Mouse (Mus musculus): Measurements from ENCODE around the gene Trim60. TPM values are rescaled to one million over a fixed set of nuclear protein-coding genes. Genes with fewer than 3 reads are reported as not detected.
"Not testable (repeated sequence)": the region's sequence is repeated elsewhere in the genome, so short reads cannot be mapped to it uniquely, and the experiment has no call there.

Gene Trim60
- polyA plus RNA-seq, 1 experiment from 2014 or later = not detected

GRCm38 (mm10) chr8:65022485-65022884 lies 4.1 kb upstream of the Trim60 start:
- H3K4me1 ChIP-seq (ENCODE audit: control insufficient read depth, insufficient read depth, low read length) = no peaks in the 10 kb centered on the region
- no peaks in the 10 kb centered on the region for H3K27me3 ChIP-seq (replicated peaks; ENCODE audit: control insufficient read depth, insufficient read depth, low read length)
- no peak overlapping the region for H3K27ac ChIP-seq (ENCODE audit: low read length)
- H3K9ac ChIP-seq (ENCODE audit: low read depth, low read length) = no peak overlapping the region
- no peak overlapping the region for H3K4me2 ChIP-seq (ENCODE audit: low read depth, low read length)
- H3K36me3 ChIP-seq (ENCODE audit: control insufficient read depth, insufficient read depth, low read length) = no peaks in the 10 kb centered on the region
- ATAC-seq = peak; percentile 55; the same call in 1 of the 2 replicates
- H3K9me3 ChIP-seq (ENCODE audit: control insufficient read depth, low read length) = no peaks in the 10 kb centered on the region
- WGBS = 46% methylated on average over 8 of the region's 8 CpGs
- H3K4me3 ChIP-seq (ENCODE audit: low read length) = no peak overlapping the region

GRCm38 (mm10) chr8:65007616-65008015 lies 10.8 kb downstream of the Trim60 start:
- H3K27me3 ChIP-seq (replicated peaks; ENCODE audit: control insufficient read depth, insufficient read depth, low read length); H3K27ac ChIP-seq (ENCODE audit: low read length); H3K4me1 ChIP-seq (ENCODE audit: control insufficient read depth, insufficient read depth, low read length); H3K4me3 ChIP-seq (ENCODE audit: low read length); H3K9me3 ChIP-seq (ENCODE audit: control insufficient read depth, low read length); ATAC-seq; H3K36me3 ChIP-seq (ENCODE audit: control insufficient read depth, insufficient read depth, low read length); H3K9ac ChIP-seq (ENCODE audit: low read depth, low read length); H3K4me2 ChIP-seq (ENCODE audit: low read depth, low read length): not testable (repeated sequence)
- WGBS = 82% methylated on average over 6 of the region's 6 CpGs

DNA sequence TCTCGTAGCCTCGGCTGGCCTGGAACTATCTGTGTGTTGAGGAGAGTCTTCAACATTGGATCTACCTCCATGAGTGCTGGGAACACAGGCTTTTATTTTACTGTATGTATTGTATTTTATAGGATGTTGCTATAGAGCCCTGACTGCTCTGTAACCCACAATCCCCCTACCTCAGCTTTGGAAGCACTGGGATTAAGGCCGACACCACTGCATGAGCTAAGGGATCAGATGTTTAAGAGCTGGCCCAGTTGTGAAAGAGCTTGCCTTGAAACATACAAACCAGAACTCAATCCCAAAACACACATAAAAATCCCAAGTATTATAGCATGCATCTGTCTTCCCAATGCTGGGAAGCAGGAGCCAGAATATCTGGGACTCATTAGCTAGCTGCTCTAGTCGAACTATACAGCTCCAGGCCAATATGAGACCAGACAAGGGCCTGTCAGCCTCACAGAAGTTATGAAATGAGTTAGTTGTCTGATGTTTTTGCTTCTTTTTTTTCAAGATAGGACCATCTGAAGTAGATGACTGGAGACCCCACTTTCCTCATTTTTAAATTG lies 19.5 kb downstream of the Trim60 start:
- no peaks in the 10 kb centered on the region for H3K36me3 ChIP-seq (ENCODE audit: control insufficient read depth, insufficient read depth, low read length)
- H3K4me3 ChIP-seq (ENCODE audit: low read length) = no peak overlapping the region
- no peak overlapping the region for H3K27ac ChIP-seq (ENCODE audit: low read length)
- H3K4me2 ChIP-seq (ENCODE audit: low read depth, low read length) = no peak overlapping the region
- no peaks in the 10 kb centered on the region for H3K27me3 ChIP-seq (replicated peaks; ENCODE audit: control insufficient read depth, insufficient read depth, low read length)
- ATAC-seq = no peak
- no peaks in the 10 kb centered on the region for H3K9me3 ChIP-seq (ENCODE audit: control insufficient read depth, low read length)
- H3K9ac ChIP-seq (ENCODE audit: low read depth, low read length) = no peak overlapping the region
- WGBS = 85% methylated on average over 4 of the region's 4 CpGs
- H3K4me1 ChIP-seq (ENCODE audit: control insufficient read depth, insufficient read depth, low read length) = no peaks in the 10 kb centered on the region

DNA sequence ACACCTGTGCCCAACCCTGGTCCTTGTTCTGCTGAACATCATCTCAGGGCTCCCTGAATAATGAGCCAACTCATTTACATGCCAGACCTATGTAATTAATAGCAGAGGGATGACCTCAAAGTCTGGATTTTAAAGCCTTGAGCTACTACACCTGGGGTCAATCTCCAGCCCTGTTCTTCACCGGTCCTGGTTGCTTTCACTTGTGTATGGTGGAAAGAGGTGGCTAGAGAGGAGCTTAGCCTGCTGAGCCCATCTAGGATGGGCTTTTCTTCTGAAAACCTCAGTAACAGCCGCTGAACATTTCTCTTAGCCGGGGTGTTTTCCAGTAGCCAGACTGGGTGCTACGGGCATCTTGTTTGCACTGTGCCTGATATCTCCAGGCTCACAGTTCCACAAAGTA lies 30.7 kb downstream of the Trim60 start, which contains the start of gene Trim75:
Trim75 (minus strand) TSS at position 101 of the 400 bp plus-strand sequence.
- Histone ChIP-seq H3K4me1 (ENCODE audit: control insufficient read depth, insufficient read depth, low read length) (no peaks in the 10 kb centered on the region), H3K27me3 (replicated peaks; ENCODE audit: control insufficient read depth, insufficient read depth, low read length) (no peaks in the 10 kb centered on the region), H3K4me3 (ENCODE audit: low read length) (no peak within 1 kb of the TSS), H3K4me2 (ENCODE audit: low read depth, low read length) (no peak within 1 kb of the TSS), H3K9me3 (ENCODE audit: control insufficient read depth, low read length) (no peaks in the 10 kb centered on the region), H3K36me3 (ENCODE audit: control insufficient read depth, insufficient read depth, low read length) (no peaks in the 10 kb centered on the region), H3K9ac (ENCODE audit: low read depth, low read length) (no peak within 1 kb of the TSS), H3K27ac (ENCODE audit: low read length) (no peak within 1 kb of the TSS)
- WGBS = 91% methylated on average over 4 of the region's 4 CpGs
- ATAC-seq = no peak

DNA sequence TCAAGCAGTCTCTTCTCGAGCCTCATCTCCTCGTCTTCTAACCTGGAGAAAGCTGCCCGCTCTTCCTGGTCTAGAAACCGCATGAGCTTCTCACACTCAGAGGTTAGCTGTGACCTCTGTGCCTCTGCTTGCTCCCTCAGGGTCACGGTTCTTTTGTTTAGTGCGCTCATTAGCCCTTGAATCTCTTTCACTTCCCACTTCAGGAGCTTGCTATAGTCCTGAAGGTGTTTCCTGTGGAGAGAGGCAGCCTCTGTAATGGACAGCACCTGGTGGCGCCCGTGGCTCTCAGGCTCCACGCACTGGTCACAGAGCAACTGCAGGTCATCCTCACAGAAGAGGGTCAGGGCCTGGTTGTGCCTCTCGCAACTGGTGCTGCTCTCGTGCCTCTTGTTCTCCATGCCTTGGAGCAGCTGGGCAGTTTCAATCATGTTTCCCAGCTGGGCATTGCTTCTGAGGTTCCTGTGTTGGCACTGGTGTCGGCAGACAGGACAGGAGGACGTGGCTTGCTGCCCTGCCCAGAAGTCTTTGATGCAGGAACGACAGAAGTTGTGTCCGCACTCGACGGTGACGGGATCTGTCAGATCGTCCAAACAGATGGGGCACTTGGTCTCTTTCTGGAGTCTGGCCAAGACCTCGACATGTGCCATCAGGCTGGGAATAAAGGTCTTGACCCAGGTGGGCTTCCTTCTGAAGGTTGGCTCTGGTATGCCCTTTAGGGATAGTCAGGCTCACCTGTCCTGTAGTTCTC lies 35.1 kb downstream of the Trim60 start:
- H3K4me3 ChIP-seq (ENCODE audit: low read length) = no peak overlapping the region
- WGBS = 73% methylated on average over 20 of the region's 20 CpGs
- H3K4me1 ChIP-seq (ENCODE audit: control insufficient read depth, insufficient read depth, low read length) = no peaks in the 10 kb centered on the region
- no peak for ATAC-seq
- no peak overlapping the region for H3K27ac ChIP-seq (ENCODE audit: low read length)
- no peaks in the 10 kb centered on the region for H3K36me3 ChIP-seq (ENCODE audit: control insufficient read depth, insufficient read depth, low read length)
- H3K9ac ChIP-seq (ENCODE audit: low read depth, low read length) = no peak overlapping the region
- H3K4me2 ChIP-seq (ENCODE audit: low read depth, low read length) = no peak overlapping the region
- no peaks in the 10 kb centered on the region for H3K27me3 ChIP-seq (replicated peaks; ENCODE audit: control insufficient read depth, insufficient read depth, low read length)
- H3K9me3 ChIP-seq (ENCODE audit: control insufficient read depth, low read length) = no peaks in the 10 kb centered on the region

DNA sequence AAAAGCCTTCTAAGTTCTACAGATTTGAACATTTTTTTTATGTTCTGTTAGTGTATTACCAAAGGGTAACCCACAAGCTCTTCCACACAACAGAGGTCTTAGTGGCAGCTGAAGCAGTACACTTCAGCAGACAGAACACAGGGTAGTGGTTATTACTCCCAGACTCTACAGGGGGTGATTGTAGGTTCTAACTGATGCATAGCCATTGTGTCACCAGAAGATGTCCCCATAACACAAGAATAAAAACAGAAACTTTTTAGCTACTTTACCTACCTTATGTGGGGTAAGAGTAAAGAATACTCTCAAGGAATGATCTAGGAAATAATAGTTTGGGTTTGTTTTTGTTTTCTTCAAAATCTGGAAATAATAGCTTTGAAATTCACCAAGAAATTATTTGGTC lies 55.5 kb downstream of the Trim60 start:
- H3K4me3 ChIP-seq (ENCODE audit: low read length) = no peak overlapping the region
- ATAC-seq = no peak

DNA sequence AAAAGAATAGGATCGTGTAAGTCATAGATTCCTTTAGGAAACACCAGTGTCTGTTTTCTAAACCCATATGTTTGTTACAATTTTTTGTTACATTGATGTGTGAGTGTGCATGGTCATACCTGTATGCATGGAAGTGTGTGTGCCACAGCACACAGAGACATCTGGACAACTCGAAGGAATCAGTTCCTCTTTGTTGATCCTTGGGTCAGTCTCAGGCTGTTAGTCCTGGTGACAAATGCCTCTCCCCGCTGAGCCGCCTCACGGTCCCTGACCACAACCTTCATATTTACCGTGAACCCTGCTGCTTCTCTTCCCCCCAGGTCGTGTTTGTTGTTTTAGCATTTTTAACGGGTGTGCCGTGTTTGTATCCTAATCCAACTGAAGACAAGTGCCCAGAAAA lies 59.4 kb downstream of the Trim60 start:
- ATAC-seq = no peak
- Histone ChIP-seq H3K9me3 (ENCODE audit: control insufficient read depth, low read length) (no peaks in the 10 kb centered on the region), H3K36me3 (ENCODE audit: control insufficient read depth, insufficient read depth, low read length) (peaks cover 9% of the 10 kb centered on the region; the same call in 1 of the 2 replicates), H3K27me3 (replicated peaks; ENCODE audit: control insufficient read depth, insufficient read depth, low read length) (no peaks in the 10 kb centered on the region), H3K4me3 (ENCODE audit: low read length) (no peak overlapping the region), H3K27ac (ENCODE audit: low read length) (no peak overlapping the region), H3K9ac (ENCODE audit: low read depth, low read length) (no peak overlapping the region), H3K4me1 (ENCODE audit: control insufficient read depth, insufficient read depth, low read length) (no peaks in the 10 kb centered on the region), H3K4me2 (ENCODE audit: low read depth, low read length) (no peak overlapping the region)
- WGBS = 85% methylated on average over 9 of the region's 9 CpGs

More for the DNA sequence above, 55.5 kb downstream of the Trim60 start:
- H3K36me3 ChIP-seq (ENCODE audit: control insufficient read depth, insufficient read depth, low read length) = peaks cover 12% of the 10 kb centered on the region; the same call in 1 of the 2 replicates
- no peak overlapping the region for H3K4me2 ChIP-seq (ENCODE audit: low read depth, low read length)
- no peaks in the 10 kb centered on the region for H3K4me1 ChIP-seq (ENCODE audit: control insufficient read depth, insufficient read depth, low read length)
- H3K9ac ChIP-seq (ENCODE audit: low read depth, low read length) = no peak overlapping the region
- H3K27ac ChIP-seq (ENCODE audit: low read length) = no peak overlapping the region
- H3K27me3 ChIP-seq (replicated peaks; ENCODE audit: control insufficient read depth, insufficient read depth, low read length) = no peaks in the 10 kb centered on the region
- no peaks in the 10 kb centered on the region for H3K9me3 ChIP-seq (ENCODE audit: control insufficient read depth, low read length)

- WGBS = 89% methylated on average over 6 of the region's 6 CpGs
- H3K36me3 ChIP-seq (ENCODE audit: control insufficient read depth, insufficient read depth, low read length) = no peaks in the 10 kb centered on the region
- no peaks in the 10 kb centered on the region for H3K9me3 ChIP-seq (ENCODE audit: control insufficient read depth, low read length)
- no peaks in the 10 kb centered on the region for H3K27me3 ChIP-seq (replicated peaks; ENCODE audit: control insufficient read depth, insufficient read depth, low read length)
- no peak overlapping the region for H3K4me2 ChIP-seq (ENCODE audit: low read depth, low read length)
- H3K27ac ChIP-seq (ENCODE audit: low read length) = no peak overlapping the region
- no peak for ATAC-seq
- H3K9ac ChIP-seq (ENCODE audit: low read depth, low read length) = no peak overlapping the region
- no peaks in the 10 kb centered on the region for H3K4me1 ChIP-seq (ENCODE audit: control insufficient read depth, insufficient read depth, low read length)
- no peak overlapping the region for H3K4me3 ChIP-seq (ENCODE audit: low read length)
Observed at GRCm38 (mm10) chr8:64952101-64952500, 66.3 kb downstream of the Trim60 start.
